Mouse (Mus musculus): ENCODE data around the gene Nudcd2. TPM values are rescaled to one million over a fixed set of nuclear protein-coding genes. Genes with fewer than 3 reads are reported as not detected.
"Not testable (repeated sequence)": the region's sequence is repeated elsewhere in the genome, so short reads cannot be mapped to it uniquely, and the experiment has no call there.

Gene Nudcd2
- polyA plus RNA-seq, 1 experiment from 2014 or later, result 63.3 TPM

DNA sequence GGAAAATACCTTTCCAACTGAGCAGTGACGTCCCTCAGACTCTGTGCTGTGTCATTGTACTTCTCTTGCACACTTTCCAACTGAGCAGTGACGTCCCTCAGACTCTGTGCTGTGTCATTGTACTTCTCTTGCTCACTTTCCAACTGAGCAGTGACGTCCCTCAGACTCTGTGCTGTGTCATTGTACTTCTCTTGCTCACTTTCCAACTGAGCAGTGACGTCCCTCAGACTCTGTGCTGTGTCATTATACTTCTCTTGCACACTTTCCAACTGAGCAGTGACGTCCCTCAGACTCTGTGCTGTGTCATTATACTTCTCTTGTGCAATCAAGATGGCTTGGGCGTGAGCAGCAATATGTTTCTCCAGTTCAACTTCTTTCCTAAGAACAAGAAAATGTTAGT lies 23.6 kb upstream of the Nudcd2 start:
- H3K27ac ChIP-seq (ENCODE audit: low read length); H3K9me3 ChIP-seq (replicated peaks; ENCODE audit: control insufficient read depth, low read length); H3K4me3 ChIP-seq (ENCODE audit: low read depth, low read length); ATAC-seq (ENCODE audit: low read depth); H3K9ac ChIP-seq (ENCODE audit: low read depth, low read length); H3K27me3 ChIP-seq (ENCODE audit: control insufficient read depth, insufficient read depth, low read depth, low read length); H3K4me2 ChIP-seq (ENCODE audit: low read depth, low read length); H3K4me1 ChIP-seq (ENCODE audit: control insufficient read depth, low read depth, low read length): not testable (repeated sequence)
- peaks cover 84% of the 10 kb centered on the region for H3K36me3 ChIP-seq (ENCODE audit: control insufficient read depth, insufficient read depth)
- WGBS (ENCODE audit: insufficient replicate concordance), result 82% methylated on average over 6 of the region's 6 CpGs

DNA sequence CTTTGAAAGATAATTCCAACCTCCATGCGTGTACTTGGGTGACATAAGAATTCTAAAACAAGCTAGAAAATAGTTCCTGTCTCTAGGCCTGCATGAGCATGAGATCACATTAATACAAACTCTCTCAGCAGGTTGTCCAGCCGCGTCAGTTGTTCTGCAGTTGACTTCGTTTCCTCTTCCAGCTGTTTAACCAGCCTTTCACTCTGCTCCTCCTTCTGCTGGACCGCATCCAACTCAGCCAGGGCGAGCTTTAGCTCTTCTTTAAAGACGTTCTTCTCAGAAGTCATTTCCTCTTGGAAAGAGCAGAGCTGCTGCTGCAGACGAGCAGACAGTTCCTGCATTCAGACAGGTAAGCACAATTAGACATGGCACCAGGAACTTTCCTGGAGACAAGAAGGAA lies 19.6 kb upstream of the Nudcd2 start:
- WGBS (ENCODE audit: insufficient replicate concordance), result 82% methylated on average over 8 of the region's 8 CpGs
- H3K9me3 ChIP-seq (replicated peaks; ENCODE audit: control insufficient read depth, low read length), result no peaks in the 10 kb centered on the region

DNA sequence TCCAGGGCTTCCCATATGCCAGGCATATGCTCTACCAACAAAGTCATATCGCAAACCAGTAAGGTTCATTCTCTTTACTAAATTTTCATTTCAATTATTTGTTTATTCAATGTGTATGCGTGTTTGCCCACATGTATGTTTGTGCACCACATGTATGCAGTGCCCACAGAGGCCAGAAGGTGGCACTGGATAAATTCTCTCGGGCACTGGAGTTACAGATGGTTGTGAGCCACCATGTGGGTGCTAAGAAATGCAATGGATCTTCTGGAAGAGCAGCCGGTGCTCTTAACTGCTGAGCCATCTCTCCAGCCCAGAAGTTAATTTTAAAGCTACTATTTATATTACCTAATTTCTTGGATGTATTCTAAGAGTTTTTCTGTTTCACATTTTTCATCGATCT lies 17.9 kb upstream of the Nudcd2 start:
- Histone ChIP-seq H3K4me3 (ENCODE audit: low read depth, low read length) (no peak overlapping the region), H3K36me3 (ENCODE audit: control insufficient read depth, insufficient read depth) (peaks cover 85% of the 10 kb centered on the region), H3K4me1 (ENCODE audit: control insufficient read depth, low read depth, low read length) (no peaks in the 10 kb centered on the region), H3K27ac (ENCODE audit: low read length) (no peak overlapping the region), H3K9ac (ENCODE audit: low read depth, low read length) (no peak overlapping the region), H3K4me2 (ENCODE audit: low read depth, low read length) (no peak overlapping the region), H3K9me3 (replicated peaks; ENCODE audit: control insufficient read depth, low read length) (no peaks in the 10 kb centered on the region), H3K27me3 (ENCODE audit: control insufficient read depth, insufficient read depth, low read depth, low read length) (no peaks in the 10 kb centered on the region)
- ATAC-seq (ENCODE audit: low read depth), result no peak
- WGBS (ENCODE audit: insufficient replicate concordance), result 86% methylated on average over 5 of the region's 5 CpGs

More for the DNA sequence above, 19.6 kb upstream of the Nudcd2 start:
- Histone ChIP-seq H3K4me2 (ENCODE audit: low read depth, low read length) (no peak overlapping the region), H3K36me3 (ENCODE audit: control insufficient read depth, insufficient read depth) (peaks cover 88% of the 10 kb centered on the region), H3K4me3 (ENCODE audit: low read depth, low read length) (no peak overlapping the region), H3K4me1 (ENCODE audit: control insufficient read depth, low read depth, low read length) (no peaks in the 10 kb centered on the region), H3K27ac (ENCODE audit: low read length) (no peak overlapping the region), H3K9ac (ENCODE audit: low read depth, low read length) (no peak overlapping the region), H3K27me3 (ENCODE audit: control insufficient read depth, insufficient read depth, low read depth, low read length) (no peaks in the 10 kb centered on the region)
- ATAC-seq (ENCODE audit: low read depth), result no peak

DNA sequence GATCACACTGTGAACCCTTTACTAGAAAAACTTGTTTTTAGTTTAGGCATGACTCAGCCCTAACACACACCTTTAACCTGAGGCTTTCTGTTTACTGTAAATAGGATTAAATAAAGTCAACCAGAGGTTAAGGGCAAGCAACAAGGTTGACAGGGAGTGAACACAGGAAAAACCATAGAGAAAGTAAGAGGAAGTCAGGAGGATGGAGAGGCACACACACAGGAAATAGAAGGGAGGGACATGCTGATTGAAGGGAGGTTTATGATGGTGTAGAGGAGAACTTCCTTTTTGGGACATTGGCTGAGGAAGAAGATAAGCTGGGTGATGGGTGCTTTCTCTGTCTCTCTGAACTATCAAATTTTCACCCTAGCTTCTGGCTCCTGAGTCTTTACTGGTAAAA lies 15.1 kb upstream of the Nudcd2 start:
- Histone ChIP-seq H3K27me3 (ENCODE audit: control insufficient read depth, insufficient read depth, low read depth, low read length) (no peaks in the 10 kb centered on the region), H3K4me1 (ENCODE audit: control insufficient read depth, low read depth, low read length) (no peaks in the 10 kb centered on the region), H3K9me3 (replicated peaks; ENCODE audit: control insufficient read depth, low read length) (no peaks in the 10 kb centered on the region), H3K4me2 (ENCODE audit: low read depth, low read length) (no peak overlapping the region), H3K9ac (ENCODE audit: low read depth, low read length) (no peak overlapping the region), H3K36me3 (ENCODE audit: control insufficient read depth, insufficient read depth) (peaks cover 90% of the 10 kb centered on the region), H3K27ac (ENCODE audit: low read length) (no peak overlapping the region), H3K4me3 (ENCODE audit: low read depth, low read length) (no peak overlapping the region)
- no peak for ATAC-seq (ENCODE audit: low read depth)

DNA sequence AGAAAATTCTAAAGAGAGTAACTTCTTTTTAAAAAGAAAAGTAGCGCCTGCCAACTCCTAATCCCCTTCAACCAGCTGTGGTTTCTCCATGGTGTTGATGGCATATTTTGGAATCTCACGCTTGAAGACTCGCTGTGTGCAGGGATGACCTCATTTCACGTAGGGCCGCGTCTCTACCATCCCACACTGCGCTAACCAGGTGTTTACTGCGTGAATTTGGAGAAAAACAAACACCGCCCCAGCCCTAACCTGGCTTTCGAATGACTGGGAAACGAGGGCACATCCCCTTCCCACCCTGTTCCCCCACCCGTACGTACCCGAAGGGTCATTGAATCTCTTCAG lies 499 bp upstream of the Nudcd2 start:
- Histone ChIP-seq H3K27me3 (ENCODE audit: control insufficient read depth, insufficient read depth, low read depth, low read length) (no peaks in the 10 kb centered on the region), H3K4me3 (ENCODE audit: low read depth, low read length) (peak overlapping the region; percentile 97), H3K4me1 (ENCODE audit: control insufficient read depth, low read depth, low read length) (peaks cover 14% of the 10 kb centered on the region), H3K36me3 (ENCODE audit: control insufficient read depth, insufficient read depth) (peaks cover 25% of the 10 kb centered on the region), H3K9ac (ENCODE audit: low read depth, low read length) (peak overlapping the region; percentile 80), H3K27ac (ENCODE audit: low read length) (peak overlapping the region; percentile 81), H3K4me2 (ENCODE audit: low read depth, low read length) (peak overlapping the region; percentile 60), H3K9me3 (replicated peaks; ENCODE audit: control insufficient read depth, low read length) (no peaks in the 10 kb centered on the region)
- ATAC-seq (ENCODE audit: low read depth), result peak; percentile 47
- 1% methylated on average over 14 of the region's 14 CpGs for WGBS (ENCODE audit: insufficient replicate concordance)

DNA sequence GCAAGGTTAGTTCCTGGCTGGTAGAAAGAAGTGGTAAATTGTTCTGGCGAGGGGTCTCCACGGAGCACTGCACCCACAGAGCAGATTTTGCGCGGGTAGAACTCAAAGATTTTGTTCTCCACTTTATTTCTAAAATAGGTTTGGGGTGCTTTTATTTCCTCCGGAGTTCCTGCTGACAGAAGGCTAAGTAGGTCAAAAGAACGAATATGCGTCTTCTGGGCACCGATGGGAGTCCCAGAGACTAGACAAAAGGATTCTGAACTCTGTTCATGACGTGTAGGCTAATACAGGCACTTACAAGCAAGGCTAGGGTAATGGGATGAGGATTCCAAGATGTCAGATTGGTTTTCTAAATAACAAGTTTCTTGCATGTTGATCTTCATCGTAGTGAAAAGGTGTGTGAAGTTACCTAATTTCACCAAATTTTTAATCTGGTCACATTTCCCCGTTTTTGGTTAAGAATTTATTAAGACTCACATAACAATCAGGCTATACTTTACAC lies 835 bp downstream of the Nudcd2 start:
- H3K27ac ChIP-seq (ENCODE audit: low read length), result peak overlapping the region; percentile 82
- H3K9me3 ChIP-seq (replicated peaks; ENCODE audit: control insufficient read depth, low read length), result no peaks in the 10 kb centered on the region
- peak overlapping the region; percentile 91 for H3K9ac ChIP-seq (ENCODE audit: low read depth, low read length)
- peaks cover 14% of the 10 kb centered on the region for H3K4me1 ChIP-seq (ENCODE audit: control insufficient read depth, low read depth, low read length)
- no peak for ATAC-seq (ENCODE audit: low read depth)
- peak overlapping the region; percentile 97 for H3K4me3 ChIP-seq (ENCODE audit: low read depth, low read length)
- WGBS (ENCODE audit: insufficient replicate concordance), result 2% methylated on average over 11 of the region's 11 CpGs
- no peaks in the 10 kb centered on the region for H3K27me3 ChIP-seq (ENCODE audit: control insufficient read depth, insufficient read depth, low read depth, low read length)
- H3K4me2 ChIP-seq (ENCODE audit: low read depth, low read length), result peak overlapping the region; percentile 88
- H3K36me3 ChIP-seq (ENCODE audit: control insufficient read depth, insufficient read depth), result peaks cover 16% of the 10 kb centered on the region

DNA sequence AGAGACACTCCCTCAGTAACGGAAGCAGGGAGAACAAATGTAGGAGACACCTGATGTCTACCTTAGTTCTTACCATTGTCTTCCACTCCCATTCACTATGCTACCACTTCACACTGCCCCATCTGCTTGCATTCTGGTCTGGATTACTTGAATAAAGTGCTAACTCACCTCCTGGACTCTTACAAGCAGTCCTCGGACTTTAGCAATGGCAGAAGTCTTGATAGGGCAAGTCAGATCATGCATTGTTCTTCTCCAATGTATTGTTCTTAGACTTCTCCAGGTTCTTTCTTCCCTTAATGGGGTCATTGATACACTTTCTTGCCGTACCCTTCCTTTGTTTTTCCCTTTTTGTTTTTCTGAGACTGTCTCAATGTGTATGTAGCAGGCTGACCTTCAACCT lies 3.9 kb downstream of the Nudcd2 start:
- H3K27ac ChIP-seq (ENCODE audit: low read length), result no peak overlapping the region
- peaks cover 26% of the 10 kb centered on the region for H3K36me3 ChIP-seq (ENCODE audit: control insufficient read depth, insufficient read depth)
- peaks cover 5% of the 10 kb centered on the region for H3K4me1 ChIP-seq (ENCODE audit: control insufficient read depth, low read depth, low read length)
- WGBS (ENCODE audit: insufficient replicate concordance), result 75% methylated on average over 3 of the region's 3 CpGs
- H3K4me3 ChIP-seq (ENCODE audit: low read depth, low read length), result no peak overlapping the region
- H3K27me3 ChIP-seq (ENCODE audit: control insufficient read depth, insufficient read depth, low read depth, low read length), result no peaks in the 10 kb centered on the region
- H3K4me2 ChIP-seq (ENCODE audit: low read depth, low read length), result no peak overlapping the region
- no peaks in the 10 kb centered on the region for H3K9me3 ChIP-seq (replicated peaks; ENCODE audit: control insufficient read depth, low read length)
- ATAC-seq (ENCODE audit: low read depth), result no peak
- H3K9ac ChIP-seq (ENCODE audit: low read depth, low read length), result no peak overlapping the region

- Histone ChIP-seq H3K9me3 (replicated peaks; ENCODE audit: control insufficient read depth, low read length) (no peaks in the 10 kb centered on the region), H3K4me1 (ENCODE audit: control insufficient read depth, low read depth, low read length) (no peaks in the 10 kb centered on the region), H3K27me3 (ENCODE audit: control insufficient read depth, insufficient read depth, low read depth, low read length) (no peaks in the 10 kb centered on the region), H3K27ac (ENCODE audit: low read length) (no peak overlapping the region), H3K9ac (ENCODE audit: low read depth, low read length) (no peak overlapping the region), H3K4me3 (ENCODE audit: low read depth, low read length) (no peak overlapping the region), H3K4me2 (ENCODE audit: low read depth, low read length) (no peak overlapping the region), H3K36me3 (ENCODE audit: control insufficient read depth, insufficient read depth) (peaks cover 22% of the 10 kb centered on the region)
- ATAC-seq (ENCODE audit: low read depth), result no peak
- 75% methylated on average over 12 of the region's 12 CpGs for WGBS (ENCODE audit: insufficient replicate concordance)
Observed at GRCm38 (mm10) chr11:40741605-40742262, 8.3 kb downstream of the Nudcd2 start.

DNA sequence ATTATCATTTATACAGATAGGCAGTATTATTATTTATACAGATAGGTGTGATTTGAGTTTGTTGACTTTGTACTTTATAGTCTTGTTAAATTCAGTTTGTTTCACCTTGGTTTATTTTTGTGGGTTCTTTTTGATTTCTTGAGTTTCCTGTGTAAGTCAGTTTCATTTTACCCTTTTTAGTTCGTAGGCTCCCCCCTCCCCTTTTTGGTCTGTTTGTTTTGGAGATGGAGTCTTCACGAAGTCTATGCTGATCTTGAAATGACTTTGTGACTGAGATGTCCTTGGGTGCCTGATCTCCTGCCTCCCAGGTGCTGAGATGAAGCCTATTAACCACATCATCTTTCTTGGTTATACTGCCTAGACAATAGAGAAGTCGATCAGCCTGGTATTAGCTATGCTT lies 10.9 kb downstream of the Nudcd2 start:
- Histone ChIP-seq H3K27ac (ENCODE audit: low read length) (no peak overlapping the region), H3K36me3 (ENCODE audit: control insufficient read depth, insufficient read depth) (peaks cover 10% of the 10 kb centered on the region), H3K4me3 (ENCODE audit: low read depth, low read length) (no peak overlapping the region), H3K9me3 (replicated peaks; ENCODE audit: control insufficient read depth, low read length) (no peaks in the 10 kb centered on the region), H3K27me3 (ENCODE audit: control insufficient read depth, insufficient read depth, low read depth, low read length) (no peaks in the 10 kb centered on the region), H3K4me2 (ENCODE audit: low read depth, low read length) (no peak overlapping the region), H3K4me1 (ENCODE audit: control insufficient read depth, low read depth, low read length) (no peaks in the 10 kb centered on the region), H3K9ac (ENCODE audit: low read depth, low read length) (no peak overlapping the region)
- no peak for ATAC-seq (ENCODE audit: low read depth)
- 60% methylated on average over 3 of the region's 3 CpGs for WGBS (ENCODE audit: insufficient replicate concordance)

Data from liver, embryonic 16.5 days (tissue).